In the genomic region with DNA sequence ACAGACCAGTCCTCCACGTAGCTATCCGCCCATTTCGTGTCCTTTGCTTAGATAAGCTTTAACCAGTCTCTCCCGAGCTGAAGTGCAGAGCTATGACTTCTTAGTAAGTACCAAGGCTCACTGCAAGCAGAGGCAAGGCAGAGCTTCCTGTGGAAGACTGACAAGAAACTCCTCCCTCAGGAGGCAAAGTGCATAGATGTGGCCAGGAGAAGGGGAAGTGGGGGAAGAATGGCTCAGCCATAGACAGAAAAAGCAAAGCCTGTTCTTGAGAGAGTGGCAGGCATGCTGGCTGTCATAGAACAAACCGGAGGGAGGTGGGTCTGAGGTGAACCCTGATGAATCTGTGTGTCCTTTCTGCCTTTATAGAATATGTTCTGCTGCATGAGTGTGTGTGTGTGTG, we compare ENCODE assay signal across 17 mouse cellular contexts. TPM values are rescaled to one million over a fixed set of nuclear protein-coding genes. Genes with fewer than 3 reads are reported as not detected.
DNase-seq lines count a peak whose midpoint lies in the region; ATAC-seq and TF ChIP-seq lines count a peak whose summit lies in the region.
"Had no signal": no experiment of that assay in that cellular context is flagged by ENCODE, and none has a peak within 500 bp of the region (broad histone marks: within the 10 kb centered on the region; RNA-seq: fewer than 3 reads in every experiment).

No protein-coding gene starts in this region.

- peaks cover 16% of the 10 kb centered on the region for H3K4me1 ChIP-seq in heart, embryonic 13.5 days
- no peaks in the 10 kb centered on the region for H3K4me1 ChIP-seq in lung, embryonic 14.5 days (ENCODE audit: insufficient read depth)
- H3K4me1 ChIP-seq: forebrain, embryonic 12.5 days; hindbrain, embryonic 12.5 days; liver, embryonic 15.5 days had no signal

- no peak for TF ChIP-seq CTCF in lung, embryonic 14.5 days (IDR thresholded peaks at IDR 0.05; ENCODE audit: low read depth)

- no peak for DNase-seq in heart, postnatal 14 days
- DNase-seq in lung, embryonic 14.5 days = peak; percentile 9
- no peak for DNase-seq in lung, postnatal 36 days
- peak; percentile 18 for DNase-seq in yolk sac, embryonic 10.5 days (ENCODE audit: low spot score)
- no peak for DNase-seq in layer of hippocampus, postnatal 25 days (ENCODE audit: extremely low spot score in 1 of 2, low spot score in 1 of 2)
- DNase-seq: B cell, adult 2 months; cerebellum, adult 9-10 months; kidney, postnatal 4 days; midbrain, embryonic 14.5 days; thymus, postnatal 36 days had no signal

- H3K9me3 ChIP-seq in heart, embryonic 13.5 days = no peaks in the 10 kb centered on the region
- no peaks in the 10 kb centered on the region for H3K9me3 ChIP-seq in lung, embryonic 14.5 days (ENCODE audit: low read depth, low read length)
- H3K9me3 ChIP-seq: forebrain, embryonic 12.5 days; hindbrain, embryonic 12.5 days; liver, embryonic 15.5 days had no signal

- peak overlapping the region; percentile 72 for H3K27ac ChIP-seq in heart, embryonic 13.5 days (replicated peaks)
- no peak overlapping the region for H3K27ac ChIP-seq in lung, embryonic 14.5 days (ENCODE audit: low read depth)
- H3K27ac ChIP-seq: forebrain, embryonic 12.5 days; hindbrain, embryonic 12.5 days; liver, embryonic 15.5 days had no signal

- H3K36me3 ChIP-seq in heart, embryonic 13.5 days = no peaks in the 10 kb centered on the region
- no peaks in the 10 kb centered on the region for H3K36me3 ChIP-seq in lung, embryonic 14.5 days (ENCODE audit: insufficient read depth)
- H3K36me3 ChIP-seq: forebrain, embryonic 12.5 days; hindbrain, embryonic 12.5 days; liver, embryonic 15.5 days had no signal

- WGBS in heart, embryonic 13.5 days = 22% methylated on average over 5 of the region's 5 CpGs
- 43% methylated on average over 5 of the region's 5 CpGs for WGBS in lung, embryonic 14.5 days

- ATAC-seq in heart, embryonic 13.5 days (ENCODE audit: extremely low read depth, insufficient number of reproducible peaks, low FRiP score, low TSS enrichment) = no peak
- ATAC-seq in lung, embryonic 14.5 days (ENCODE audit: insufficient read depth) = no peak
- peak; percentile 99 for ATAC-seq in hematopoietic stem cell, adult 5-6 weeks (replicated peaks in 1 of 2; ENCODE audit: insufficient read depth in 1 of 2, low FRiP score in 2 of 2, low TSS enrichment in 1 of 2, low read depth in 1 of 2, poor library complexity in 2 of 2, severe bottlenecking in 2 of 2)
- no peak for ATAC-seq in monocyte, adult 5-6 weeks (replicated peaks; ENCODE audit: insufficient number of reproducible peaks, low FRiP score, low TSS enrichment, poor library complexity, severe bottlenecking)
- ATAC-seq: inflammation-experienced regulatory T-cells, adult 6 months had no signal

- H3K9ac ChIP-seq in heart, embryonic 13.5 days = no peak overlapping the region
- no peak overlapping the region for H3K9ac ChIP-seq in lung, embryonic 14.5 days
- H3K9ac ChIP-seq: forebrain, embryonic 12.5 days; hindbrain, embryonic 12.5 days; liver, embryonic 15.5 days had no signal

- H3K4me3 ChIP-seq in heart, embryonic 13.5 days = no peak overlapping the region
- no peak overlapping the region for H3K4me3 ChIP-seq in lung, embryonic 14.5 days (ENCODE audit: low read depth, low read length)
- H3K4me3 ChIP-seq: forebrain, embryonic 12.5 days; hindbrain, embryonic 12.5 days; liver, embryonic 15.5 days had no signal

- intact Hi-C loops in heart, postnatal 14 days (cut with DNase I) = no loop called here

- no peaks in the 10 kb centered on the region for H3K27me3 ChIP-seq in heart, embryonic 13.5 days (replicated peaks)
- H3K27me3 ChIP-seq in lung, embryonic 14.5 days (ENCODE audit: insufficient read depth, low read length) = no peaks in the 10 kb centered on the region
- H3K27me3 ChIP-seq: forebrain, embryonic 12.5 days; hindbrain, embryonic 12.5 days; liver, embryonic 15.5 days had no signal

- H3K4me2 ChIP-seq in heart, embryonic 13.5 days = no peak overlapping the region
- no peak overlapping the region for H3K4me2 ChIP-seq in lung, embryonic 14.5 days
- H3K4me2 ChIP-seq: forebrain, embryonic 12.5 days; hindbrain, embryonic 12.5 days; liver, embryonic 15.5 days had no signal

RNA-seq across cellular contexts. Expression of a gene that starts 30.2 kb away (rescaled TPM):
- 53.0 and 57.9 TPM in 2 replicates for polyA plus RNA-seq in heart, embryonic 13.5 days (2015; fragmentation: Nextera tagmentation; extraction: Ambion mirVana)
- total RNA-seq in heart, postnatal 14 days (2021) = 100 to 1,000 TPM; 136 to 138 TPM
- 148 and 149 TPM in 2 replicates for polyA plus RNA-seq in lung, embryonic 14.5 days (2014; fragmentation: Nextera tagmentation; extraction: Ambion mirVana)
- total RNA-seq in hematopoietic stem cell, adult 5-6 weeks (2017) = 0.10 and 0.13 TPM in 2 replicates
- 100 to 1,000 TPM; 163 to 199 TPM for total RNA-seq in layer of hippocampus, postnatal 25 days (2021)
- total RNA-seq in monocyte, adult 5-6 weeks (2017) = 0.29 TPM in 1 of 3 replicates, not detected in the others

Comparison
In these comparisons a context has a peak if more than half of its experiments do, and no peak if none do; other contexts are left out.
1. DNase-seq: peak in lung, embryonic 14.5 days (single experiment) and yolk sac, embryonic 10.5 days (single experiment); none in heart, postnatal 14 days (0 of 2), lung, postnatal 36 days (single experiment) and layer of hippocampus, postnatal 25 days (0 of 2).
2. ATAC-seq: peak in hematopoietic stem cell, adult 5-6 weeks (2 of 2); none in heart, embryonic 13.5 days (single experiment), lung, embryonic 14.5 days (single experiment) and monocyte, adult 5-6 weeks (single experiment).
3. RNA of a gene that starts 30.2 kb away (total RNA-seq): 163 to 199 TPM in layer of hippocampus, postnatal 25 days and 136 to 138 TPM in heart, postnatal 14 days; 0.29 TPM in monocyte, adult 5-6 weeks and 0.10 to 0.13 TPM in hematopoietic stem cell, adult 5-6 weeks; every median in the first group is over 100 times any median in the second.